Mouse (Mus musculus): ENCODE results near the gene Gm4969.

Gm4969 gene

GRCm38 (mm10) chr7:19136673-19137334 lies 18.6 kb upstream of the Gm4969 start:
- no peak for DNase-seq (ENCODE audit: low spot score in 2 of 2)

GRCm38 (mm10) chr7:19136168-19136567 lies 18.0 kb upstream of the Gm4969 start:
- no peak for DNase-seq (ENCODE audit: low spot score in 2 of 2)

- peak; percentile 74 to 93 for DNase-seq (ENCODE audit: low spot score in 2 of 2)
Measured at GRCm38 (mm10) chr7:19131324-19131848, 13.2 kb upstream of the Gm4969 start.

- peak in 1 of 2 experiments; percentile 40 for DNase-seq (ENCODE audit: low spot score in 2 of 2)
Measured at GRCm38 (mm10) chr7:19130657-19131056, 12.5 kb upstream of the Gm4969 start.

- no peak for DNase-seq (ENCODE audit: low spot score in 2 of 2)
Measured at GRCm38 (mm10) chr7:19129396-19129795, 11.2 kb upstream of the Gm4969 start.

- DNase-seq (ENCODE audit: low spot score in 2 of 2), result no peak
Measured at GRCm38 (mm10) chr7:19127744-19128143, 9.6 kb upstream of the Gm4969 start.

- no peak for DNase-seq (ENCODE audit: low spot score in 2 of 2)
Measured at GRCm38 (mm10) chr7:19124713-19125112, 6.5 kb upstream of the Gm4969 start.

- DNase-seq (ENCODE audit: low spot score in 2 of 2), result no peak
Measured at GRCm38 (mm10) chr7:19121686-19122085, 3.5 kb upstream of the Gm4969 start.

- DNase-seq (ENCODE audit: low spot score in 2 of 2), result peak; percentile 85 to 93
Measured at GRCm38 (mm10) chr7:19119631-19120429, 1.7 kb upstream of the Gm4969 start, which contains the start of gene Fbxo46. Gene Fbxo46, plus strand, starts transcription at chr7:19119859.

- no peak for DNase-seq (ENCODE audit: low spot score in 2 of 2)
Measured at GRCm38 (mm10) chr7:19119083-19119482, 915 bp upstream of the Gm4969 start.

GRCm38 (mm10) chr7:19109565-19109964 lies 8.6 kb downstream of the Gm4969 start:
- DNase-seq (ENCODE audit: low spot score in 2 of 2), result no peak

- DNase-seq (ENCODE audit: low spot score in 2 of 2), result no peak
Measured at GRCm38 (mm10) chr7:19107436-19107835, 10.7 kb downstream of the Gm4969 start.

GRCm38 (mm10) chr7:19104486-19104885 lies 13.7 kb downstream of the Gm4969 start:
- no peak for DNase-seq (ENCODE audit: low spot score in 2 of 2)

GRCm38 (mm10) chr7:19103741-19104140 lies 14.4 kb downstream of the Gm4969 start:
- no peak for DNase-seq (ENCODE audit: low spot score in 2 of 2)

GRCm38 (mm10) chr7:19100290-19100689 lies 17.9 kb downstream of the Gm4969 start:
- DNase-seq (ENCODE audit: low spot score in 2 of 2), result no peak

GRCm38 (mm10) chr7:19098811-19099210 lies 19.4 kb downstream of the Gm4969 start:
- DNase-seq (ENCODE audit: low spot score in 2 of 2), result no peak

- DNase-seq (ENCODE audit: low spot score in 2 of 2), result no peak
Measured at GRCm38 (mm10) chr7:19097863-19098262, 20.3 kb downstream of the Gm4969 start.

GRCm38 (mm10) chr7:19097217-19097616 lies 21.0 kb downstream of the Gm4969 start:
- DNase-seq (ENCODE audit: low spot score in 2 of 2), result no peak

- peak in 1 of 2 experiments; percentile 15 for DNase-seq (ENCODE audit: low spot score in 2 of 2)
Measured at GRCm38 (mm10) chr7:19096421-19096976, 21.7 kb downstream of the Gm4969 start.

- DNase-seq (ENCODE audit: low spot score in 2 of 2), result peak in 1 of 2 experiments; percentile 38
Measured at GRCm38 (mm10) chr7:19095751-19096110, 22.4 kb downstream of the Gm4969 start.

GRCm38 (mm10) chr7:19094826-19095750 lies 23.1 kb downstream of the Gm4969 start:
- DNase-seq (ENCODE audit: low spot score in 2 of 2), result peak; percentile 46 to 62
